Mouse (Mus musculus) ES-E14 (cell line): ENCODE measurements around the gene Pou2f3. TPM values are rescaled to one million over a fixed set of nuclear protein-coding genes. Genes with fewer than 3 reads are reported as not detected.

Source experiments
- DNase-seq: peaks from one replicate; pipeline ENCODE4 v3.0.0-alpha.2; 2013; ENCODE audit warnings: low read depth, low spot score
- H3K27ac ChIP-seq: 2 replicates; pipeline ENCODE4 v1.5.1; 2012; ENCODE audit warnings: low read depth, mild to moderate bottlenecking, low read length, moderate library complexity, mixed read lengths; ENCODE audit not compliant: poor library complexity, insufficient read depth, severe bottlenecking
- H3K36me3 ChIP-seq: 2 replicates; pipeline ENCODE4 v1.6.1; 2012; ENCODE audit warnings: mild to moderate bottlenecking, low read length, moderate library complexity, mixed read lengths; ENCODE audit not compliant: control insufficient read depth, poor library complexity, insufficient read depth, severe bottlenecking
- H3K4me1 ChIP-seq, 2 experiments: fragments of 150-350 bp in 1 of 2; sonication (generic) in 1 of 2; 2 replicates each; pipeline ENCODE4 v1.6.1; 2012; ENCODE audit warnings: low read length in 2 of 2, mild to moderate bottlenecking in 1 of 2, mixed read lengths in 1 of 2; ENCODE audit not compliant: control insufficient read depth in 2 of 2, insufficient read depth in 2 of 2, poor library complexity in 1 of 2
- H3K4me3 ChIP-seq, 2 experiments: fragments of 150-350 bp in 1 of 2; sonication (generic) in 1 of 2; 2 replicates each; pipeline ENCODE4 v1.5.1; 2012; ENCODE audit warnings: low read length in 2 of 2, low read depth in 1 of 2, mild to moderate bottlenecking in 1 of 2, mixed read lengths in 1 of 2; ENCODE audit not compliant: insufficient read depth in 1 of 2, poor library complexity in 1 of 2, severe bottlenecking in 1 of 2
- H3K9ac ChIP-seq: 2 replicates; pipeline ENCODE4 v1.6.1; 2012; ENCODE audit warnings: low read depth, mild to moderate bottlenecking, low read length, mixed read lengths; ENCODE audit not compliant: poor library complexity, insufficient read depth, severe bottlenecking
- H3K9me3 ChIP-seq: fragments of 150-350 bp; sonication (generic); 2 replicates; pipeline ENCODE4 v1.6.1; 2012; ENCODE audit warnings: low read depth, mild to moderate bottlenecking, low read length; ENCODE audit not compliant: control insufficient read depth, insufficient read depth
- CHD2 ChIP-seq: IDR thresholded peaks from 2 replicates; pipeline ENCODE4 v1.6.1; 2014; ENCODE audit warnings: mild to moderate bottlenecking, low read depth, low read length, inconsistent platforms
- HCFC1 ChIP-seq: IDR thresholded peaks from 2 replicates; pipeline ENCODE4 v1.6.1; 2012; ENCODE audit warnings: low read length, inconsistent platforms, borderline replicate concordance; ENCODE audit not compliant: insufficient read depth
- MAFK ChIP-seq: IDR thresholded peaks from 2 replicates; pipeline ENCODE4 v1.6.1; 2014; ENCODE audit warnings: mild to moderate bottlenecking, low read depth, low read length, inconsistent platforms; ENCODE audit not compliant: insufficient read depth
- ZC3H11A ChIP-seq: IDR thresholded peaks from 2 replicates; pipeline ENCODE4 v1.6.1; 2012; ENCODE audit warnings: low read depth, mild to moderate bottlenecking, inconsistent platforms, low read length, borderline replicate concordance
- ZNF384 ChIP-seq: IDR thresholded peaks from 2 replicates; pipeline ENCODE4 v1.6.1; 2012; ENCODE audit warnings: low read depth, low read length, inconsistent platforms
- in situ Hi-C, 2 experiments: fragments of 600-800 bp; cut with MboI; formaldehyde crosslinking; loops; one replicate each; pipeline ENCODE4 v1.15.1; 2025; ENCODE audit warnings: low sequenced_read_pairs in 2 of 2, inconsistent platforms in 1 of 2; ENCODE audit not compliant: unreplicated experiment in 2 of 2
- total RNA-seq: library from RNA; depleted of rRNA; stranded (reverse); fragments of 300-350 nt; gene quantifications from 2 replicates; pipeline ENCODE4 v1.2.3, GENCODE M21; 2012

The Pou2f3 gene
- total RNA-seq, 1 experiment, result 1.5 TPM

- peaks cover 3 to 7% of the 10 kb centered on the region in 2 experiments for H3K4me1 ChIP-seq
- H3K4me3 ChIP-seq, result peak overlapping the region; percentile 90 to 97
- H3K9ac ChIP-seq, result peak overlapping the region; percentile 83
- TF ChIP-seq ZNF384 (no peak), MAFK (no peak)
- no peak for DNase-seq
- H3K9me3 ChIP-seq, result no peaks in the 10 kb centered on the region
- no peaks in the 10 kb centered on the region; the same call in 1 of the 2 replicates for H3K36me3 ChIP-seq
- in situ Hi-C loops, result no loop called here
- peak overlapping the region; percentile 69 for H3K27ac ChIP-seq
These were observed 105.1 kb downstream of the Pou2f3 start for GRCm38 (mm10) chr9:43104873-43105663.

- no peaks in the 10 kb centered on the region; the same call in 1 of the 2 replicates for H3K36me3 ChIP-seq
- TF ChIP-seq ZC3H11A (no peak), CHD2 (no peak), HCFC1 (no peak), MAFK (no peak), ZNF384 (no peak)
- DNase-seq, result no peak
- H3K27ac ChIP-seq, result no peak overlapping the region; the same call in 1 of the 2 replicates
- peaks cover 3 to 7% of the 10 kb centered on the region in 2 experiments for H3K4me1 ChIP-seq
- no peak overlapping the region for H3K9ac ChIP-seq
- peak overlapping the region; percentile 90 to 97 for H3K4me3 ChIP-seq
- no peaks in the 10 kb centered on the region for H3K9me3 ChIP-seq
- in situ Hi-C loops, result no loop called here
These were observed 105.7 kb downstream of the Pou2f3 start for GRCm38 (mm10) chr9:43104526-43104872.

GRCm38 (mm10) chr9:43103675-43104299 lies 106.4 kb downstream of the Pou2f3 start:
- no peaks in the 10 kb centered on the region for H3K9me3 ChIP-seq

GRCm38 (mm10) chr9:43102931-43103330 lies 107.2 kb downstream of the Pou2f3 start:
- H3K4me1 ChIP-seq, result peaks cover 3% of the 10 kb centered on the region in 2 experiments; a peak in 3 of 4 replicates
- in situ Hi-C loops, result no loop called here
- H3K9ac ChIP-seq, result no peak overlapping the region; the same call in 1 of the 2 replicates
- H3K4me3 ChIP-seq, result no peak overlapping the region
- TF ChIP-seq MAFK (no peak), ZNF384 (no peak), ZC3H11A (no peak), CHD2 (no peak), HCFC1 (no peak)
- no peaks in the 10 kb centered on the region for H3K9me3 ChIP-seq
- H3K36me3 ChIP-seq, result no peaks in the 10 kb centered on the region; the same call in 1 of the 2 replicates
- H3K27ac ChIP-seq, result no peak overlapping the region
- DNase-seq, result no peak

More at GRCm38 (mm10) chr9:43103675-43104299, 106.4 kb downstream of the Pou2f3 start:
- Histone ChIP-seq H3K4me3 (no peak overlapping the region), H3K9ac (no peak overlapping the region), H3K4me1 (peaks cover 3 to 7% of the 10 kb centered on the region in 2 experiments), H3K36me3 (no peaks in the 10 kb centered on the region; the same call in 1 of the 2 replicates), H3K27ac (no peak overlapping the region)
- in situ Hi-C loops, result no loop called here
- no peak for DNase-seq
- TF ChIP-seq HCFC1 (no peak), ZNF384 (no peak), CHD2 (no peak), ZC3H11A (no peak), MAFK (no peak)
